In genomic region chr9:110070358-110070757, GRCm38 (mm10) we compare ENCODE assay signal across 10 mouse cellular contexts. TPM values are rescaled to one million over a fixed set of nuclear protein-coding genes. Genes with fewer than 3 reads are reported as not detected.
DNase-seq lines count a peak whose midpoint lies in the region; ATAC-seq and TF ChIP-seq lines count a peak whose summit lies in the region.
"Had no signal": no experiment of that assay in that cellular context is flagged by ENCODE, and none has a peak within 500 bp of the region (broad histone marks: within the 10 kb centered on the region; RNA-seq: fewer than 3 reads in every experiment).

No protein-coding gene starts in this region.

- no peaks in the 10 kb centered on the region for H3K9me3 ChIP-seq in forebrain, embryonic 14.5 days (replicated peaks; ENCODE audit: control insufficient read depth, low read length)
- no peaks in the 10 kb centered on the region for H3K9me3 ChIP-seq in forebrain, embryonic 16.5 days (ENCODE audit: control insufficient read depth, low read length)
- no peaks in the 10 kb centered on the region for H3K9me3 ChIP-seq in neural tube, embryonic 14.5 days (ENCODE audit: control insufficient read depth, low read length)
- no peaks in the 10 kb centered on the region for H3K9me3 ChIP-seq in heart, embryonic 13.5 days
- H3K9me3 ChIP-seq: megakaryocyte, embryonic 14.5 days had no signal

- H3K9ac ChIP-seq in forebrain, embryonic 14.5 days (ENCODE audit: low read length) = no peak overlapping the region
- H3K9ac ChIP-seq in forebrain, embryonic 16.5 days (replicated peaks; ENCODE audit: low read depth, low read length) = no peak overlapping the region
- H3K9ac ChIP-seq in neural tube, embryonic 14.5 days (replicated peaks; ENCODE audit: low read depth, low read length) = no peak overlapping the region
- H3K9ac ChIP-seq in heart, embryonic 13.5 days = no peak overlapping the region

- no peak for TF ChIP-seq POLR2A in myocyte (IDR thresholded peaks at IDR 0.05; ENCODE audit: insufficient read length, low read depth)

- no peak overlapping the region for H3K4me2 ChIP-seq in forebrain, embryonic 14.5 days (ENCODE audit: low read length)
- H3K4me2 ChIP-seq in forebrain, embryonic 16.5 days (ENCODE audit: low read length) = no peak overlapping the region
- H3K4me2 ChIP-seq in neural tube, embryonic 14.5 days (ENCODE audit: low read depth, low read length) = no peak overlapping the region
- H3K4me2 ChIP-seq in heart, embryonic 13.5 days = no peak overlapping the region
- no peak overlapping the region for H3K4me2 ChIP-seq in myocyte (ENCODE audit: low read depth)

- 41% methylated on average over 9 of the region's 9 CpGs for WGBS in forebrain, embryonic 14.5 days
- WGBS in forebrain, embryonic 16.5 days = 37% methylated on average over 9 of the region's 9 CpGs
- 77% methylated on average over 9 of the region's 9 CpGs for WGBS in neural tube, embryonic 14.5 days
- 50% methylated on average over 9 of the region's 9 CpGs for WGBS in heart, embryonic 13.5 days

- H3K27ac ChIP-seq in forebrain, embryonic 14.5 days (ENCODE audit: low read depth, low read length) = no peak overlapping the region
- no peak overlapping the region for H3K27ac ChIP-seq in forebrain, embryonic 16.5 days (ENCODE audit: low read length)
- H3K27ac ChIP-seq in neural tube, embryonic 14.5 days (ENCODE audit: low read depth, low read length) = no peak overlapping the region
- H3K27ac ChIP-seq in heart, embryonic 13.5 days (replicated peaks) = peak overlapping the region; percentile 43

- H3K4me3 ChIP-seq in forebrain, embryonic 14.5 days (ENCODE audit: low read depth, low read length) = no peak overlapping the region
- H3K4me3 ChIP-seq in forebrain, embryonic 16.5 days (replicated peaks; ENCODE audit: low read length) = no peak overlapping the region
- no peak overlapping the region for H3K4me3 ChIP-seq in neural tube, embryonic 14.5 days (ENCODE audit: low read depth, low read length)
- H3K4me3 ChIP-seq in heart, embryonic 13.5 days = no peak overlapping the region
- H3K4me3 ChIP-seq in myocyte = no peak overlapping the region
- H3K4me3 ChIP-seq: megakaryocyte, embryonic 14.5 days had no signal

- H3K27me3 ChIP-seq in forebrain, embryonic 14.5 days (replicated peaks; ENCODE audit: control insufficient read depth, insufficient read depth, low read length) = no peaks in the 10 kb centered on the region
- no peaks in the 10 kb centered on the region for H3K27me3 ChIP-seq in forebrain, embryonic 16.5 days (replicated peaks; ENCODE audit: control insufficient read depth, insufficient read depth, low read length)
- H3K27me3 ChIP-seq in neural tube, embryonic 14.5 days (ENCODE audit: control insufficient read depth, insufficient read depth, low read length) = no peaks in the 10 kb centered on the region
- H3K27me3 ChIP-seq in heart, embryonic 13.5 days (replicated peaks) = no peaks in the 10 kb centered on the region
- H3K27me3 ChIP-seq in myocyte (ENCODE audit: control insufficient read depth, insufficient read depth, insufficient read length) = no peaks in the 10 kb centered on the region

- ATAC-seq in forebrain, embryonic 14.5 days = peak; percentile 77
- no peak for ATAC-seq in forebrain, embryonic 16.5 days
- peak; percentile 49; the same call in 1 of the 2 replicates for ATAC-seq in neural tube, embryonic 14.5 days (ENCODE audit: low read depth)
- ATAC-seq in heart, embryonic 13.5 days (ENCODE audit: extremely low read depth, insufficient number of reproducible peaks, low FRiP score, low TSS enrichment) = 0 out of 2 replicates have a peak, but pooled peaks have one; percentile 61

- H3ac ChIP-seq in myocyte (ENCODE audit: control insufficient read depth, insufficient read length) = no peak overlapping the region

- no peaks in the 10 kb centered on the region for H3K79me2 ChIP-seq in myocyte (ENCODE audit: control insufficient read depth, insufficient read depth)

- peaks cover 3% of the 10 kb centered on the region; the same call in 1 of the 2 replicates for H3K4me1 ChIP-seq in forebrain, embryonic 14.5 days (ENCODE audit: control insufficient read depth, insufficient read depth, low read length)
- peaks cover 7% of the 10 kb centered on the region; the same call in 1 of the 2 replicates for H3K4me1 ChIP-seq in forebrain, embryonic 16.5 days (replicated peaks; ENCODE audit: control insufficient read depth, insufficient read depth, low read length)
- no peaks in the 10 kb centered on the region for H3K4me1 ChIP-seq in neural tube, embryonic 14.5 days (ENCODE audit: control insufficient read depth, insufficient read depth, low read length)
- H3K4me1 ChIP-seq in heart, embryonic 13.5 days = peaks cover 16% of the 10 kb centered on the region

- H3K36me3 ChIP-seq in forebrain, embryonic 14.5 days (ENCODE audit: control insufficient read depth, insufficient read depth, low read length) = peaks cover 83% of the 10 kb centered on the region
- H3K36me3 ChIP-seq in forebrain, embryonic 16.5 days (ENCODE audit: control insufficient read depth, insufficient read depth) = peaks cover 27% of the 10 kb centered on the region
- peaks cover 69% of the 10 kb centered on the region for H3K36me3 ChIP-seq in neural tube, embryonic 14.5 days (ENCODE audit: control insufficient read depth, insufficient read depth, low read length)
- H3K36me3 ChIP-seq in heart, embryonic 13.5 days = peaks cover 92% of the 10 kb centered on the region
- H3K36me3 ChIP-seq in myocyte (ENCODE audit: control insufficient read depth, insufficient read depth) = peaks cover 78% of the 10 kb centered on the region

- peak; percentile 62 for DNase-seq in forebrain, embryonic 14.5 days (ENCODE audit: low spot score)
- no peak for DNase-seq in neural tube, embryonic 10.5 days (ENCODE audit: extremely low spot score, low spot score)
- DNase-seq in layer of hippocampus, postnatal 36 days = no peak
- no peak for DNase-seq in embryo, embryonic 11 days
- DNase-seq: B cell, adult 2 months had no signal

TF ChIP-seq in myocyte, 11 proteins besides CTCF, POLR2A, EP300 and RAD21:
- TF ChIP-seq MYOG (IDR thresholded peaks at IDR 0.05; ENCODE audit: control insufficient read depth in 1 of 3, insufficient read depth in 1 of 3, insufficient read length in 2 of 3, low read depth in 2 of 3) (no peak), REST (IDR thresholded peaks at IDR 0.05; ENCODE audit: insufficient read depth, insufficient read length) (no peak), MYOD1 (IDR thresholded peaks at IDR 0.05; ENCODE audit: control insufficient read depth in 1 of 3, insufficient read length in 2 of 3, low read depth in 2 of 3) (no peak), POLR2AphosphoS2 (IDR thresholded peaks at IDR 0.05; ENCODE audit: insufficient read length, low read depth) (peak; percentile 28), E2F4 (IDR thresholded peaks at IDR 0.05; ENCODE audit: insufficient read depth) (no peak), SRF (IDR thresholded peaks at IDR 0.05; ENCODE audit: control insufficient read depth, insufficient read length, low read depth) (no peak)

RNA-seq across cellular contexts. Expression of gene Smarcc1, which starts 47.1 kb away (rescaled TPM):
- 120 and 149 TPM in 2 replicates for polyA plus RNA-seq in forebrain, embryonic 14.5 days (2014; fragmentation: Nextera tagmentation; extraction: Ambion mirVana)
- polyA plus RNA-seq in forebrain, embryonic 16.5 days (2015; fragmentation: Nextera tagmentation; extraction: Ambion mirVana) = 134 and 143 TPM in 2 replicates
- polyA plus RNA-seq in neural tube, embryonic 14.5 days (2014; fragmentation: Nextera tagmentation; extraction: Ambion mirVana) = 89.0 and 90.4 TPM in 2 replicates
- 76.9 TPM in 2 replicates for polyA plus RNA-seq in heart, embryonic 13.5 days (2015; fragmentation: Nextera tagmentation; extraction: Ambion mirVana)
- polyA plus RNA-seq in myocyte (2012; fragmentation: generic; extraction: Trizol) = 29.5 TPM
- 10 to 100 TPM; 60.7 to 67.9 TPM for total RNA-seq in layer of hippocampus, postnatal 36 days (2021)

RNA-seq across cellular contexts. Expression of gene Dhx30, which starts 47.3 kb away (rescaled TPM):
- 163 and 189 TPM in 2 replicates for polyA plus RNA-seq in forebrain, embryonic 14.5 days (2014; fragmentation: Nextera tagmentation; extraction: Ambion mirVana)
- polyA plus RNA-seq in forebrain, embryonic 16.5 days (2015; fragmentation: Nextera tagmentation; extraction: Ambion mirVana) = 221 and 253 TPM in 2 replicates
- polyA plus RNA-seq in neural tube, embryonic 14.5 days (2014; fragmentation: Nextera tagmentation; extraction: Ambion mirVana) = 178 and 207 TPM in 2 replicates
- 98.0 and 98.2 TPM in 2 replicates for polyA plus RNA-seq in heart, embryonic 13.5 days (2015; fragmentation: Nextera tagmentation; extraction: Ambion mirVana)
- polyA plus RNA-seq in myocyte (2012; fragmentation: generic; extraction: Trizol) = 79.1 TPM
- total RNA-seq in layer of hippocampus, postnatal 36 days (2021) = 100 to 1,000 TPM; 154 to 159 TPM
